Comparison of ENCODE assay signal across 9 mouse cellular contexts in genomic region chr2:93469118-93469517, GRCm38 (mm10). TPM values are rescaled to one million over a fixed set of nuclear protein-coding genes. Genes with fewer than 3 reads are reported as not detected.
DNase-seq lines count a peak whose midpoint lies in the region; ATAC-seq and TF ChIP-seq lines count a peak whose summit lies in the region.
"Had no signal": no experiment of that assay in that cellular context is flagged by ENCODE, and none has a peak within 500 bp of the region (broad histone marks: within the 10 kb centered on the region; RNA-seq: fewer than 3 reads in every experiment).

No protein-coding gene starts in this region.

- H3K36me3 ChIP-seq in liver, postnatal 0 days (replicated peaks; ENCODE audit: insufficient read depth, low read length) = no peaks in the 10 kb centered on the region
- H3K36me3 ChIP-seq: limb, embryonic 12.5 days had no signal

- no peak for TF ChIP-seq POLR2A in cerebellum, adult 2 months (IDR thresholded peaks at IDR 0.05; ENCODE audit: borderline replicate concordance, insufficient read depth, low read length)
- no peak for TF ChIP-seq POLR2A in bone marrow, adult 2 months (IDR thresholded peaks at IDR 0.05; ENCODE audit: borderline replicate concordance, control insufficient read depth, low read depth, low read length)

- TF ChIP-seq CTCF in cerebellum, adult 2 months (IDR thresholded peaks at IDR 0.05; ENCODE audit: borderline replicate concordance, insufficient read depth, low read depth, low read length) = peak; percentile 27; the same call in 1 of the 2 replicates
- TF ChIP-seq CTCF in bone marrow, adult 2 months (IDR thresholded peaks at IDR 0.05; ENCODE audit: control insufficient read depth, insufficient read depth, low read length) = peak; percentile 58; the same call in 1 of the 2 replicates
- peak; percentile 83 for TF ChIP-seq CTCF in liver, postnatal 0 days (IDR thresholded peaks at IDR 0.05; ENCODE audit: low read depth)

- no peak overlapping the region for H3K9ac ChIP-seq in liver, postnatal 0 days (replicated peaks)
- H3K9ac ChIP-seq: limb, embryonic 12.5 days had no signal

- no peak for DNase-seq in cerebellum, adult 2 months
- no peak for DNase-seq in cerebellum, adult 9-11 months
- DNase-seq in left cerebral cortex, postnatal 4 days = peak; percentile 82
- no peak for DNase-seq in left cerebral cortex, postnatal 25 days (ENCODE audit: low spot score in 2 of 2)
- peak; percentile 76 for DNase-seq in liver, postnatal 0 days
- DNase-seq in thymus, postnatal 4 days = peak; percentile 82
- no peak for DNase-seq in heart, adult 8-10 months (ENCODE audit: low spot score)

- H3K4me2 ChIP-seq in liver, postnatal 0 days (ENCODE audit: low read depth, low read length) = no peak overlapping the region

- no peaks in the 10 kb centered on the region; the same call in 1 of the 2 replicates for H3K4me1 ChIP-seq in cerebellum, adult 2 months (ENCODE audit: control insufficient read depth, insufficient read depth, low read length)
- H3K4me1 ChIP-seq in bone marrow, adult 2 months (ENCODE audit: control insufficient read depth, insufficient read depth, low read length) = peaks cover 5% of the 10 kb centered on the region; the same call in 1 of the 2 replicates
- peaks cover 29% of the 10 kb centered on the region for H3K4me1 ChIP-seq in liver, postnatal 0 days (ENCODE audit: insufficient read depth)

- no peak overlapping the region for H3K27ac ChIP-seq in cerebellum, adult 2 months (ENCODE audit: insufficient read depth, low read length)
- no peak overlapping the region for H3K27ac ChIP-seq in bone marrow, adult 2 months (ENCODE audit: control insufficient read depth, insufficient read depth, low read depth, low read length, poor library complexity)
- no peak overlapping the region for H3K27ac ChIP-seq in liver, postnatal 0 days (ENCODE audit: low read depth)

- intact Hi-C loops in left cerebral cortex, postnatal 4 days (cut with DNase I) = no loop called here
- intact Hi-C loops in left cerebral cortex, postnatal 25 days (cut with DNase I) = no loop called here

- H3K27me3 ChIP-seq in cerebellum, adult 2 months (ENCODE audit: control insufficient read depth, insufficient read depth, low read length) = no peaks in the 10 kb centered on the region
- H3K27me3 ChIP-seq in liver, postnatal 0 days (ENCODE audit: insufficient read depth, low read length) = no peaks in the 10 kb centered on the region

- no peaks in the 10 kb centered on the region for H3K9me3 ChIP-seq in liver, postnatal 0 days (ENCODE audit: low read length)
- H3K9me3 ChIP-seq: limb, embryonic 12.5 days had no signal

- no peak for TF ChIP-seq EP300 in liver, postnatal 0 days (IDR thresholded peaks at IDR 0.05; ENCODE audit: low read depth)

- ATAC-seq in liver, postnatal 0 days = 0 out of 2 replicates have a peak, but pooled peaks have one; percentile 27

- WGBS in cerebellum, adult 2 months = 16% methylated on average over 7 of the region's 7 CpGs
- 36% methylated on average over 7 of the region's 7 CpGs for WGBS in bone marrow, adult 2 months
- 21% methylated on average over 7 of the region's 7 CpGs for WGBS in liver, postnatal 0 days (ENCODE audit: insufficient replicate concordance)

- H3K4me3 ChIP-seq in cerebellum, adult 2 months (replicated peaks; ENCODE audit: insufficient read depth, low read depth, low read length) = no peak overlapping the region
- no peak overlapping the region for H3K4me3 ChIP-seq in bone marrow, adult 2 months (replicated peaks; ENCODE audit: control insufficient read depth, low read depth, low read length)
- H3K4me3 ChIP-seq in liver, postnatal 0 days (ENCODE audit: low read depth, low read length) = no peak overlapping the region
- H3K4me3 ChIP-seq: limb, embryonic 12.5 days had no signal

RNA-seq across cellular contexts. Expression of gene Cd82, which starts 6.2 kb away (rescaled TPM):
- polyA plus RNA-seq in cerebellum, adult 2 months (2012; rRNA removed) = 41.0 and 47.4 TPM in 2 replicates
- total RNA-seq in left cerebral cortex, postnatal 4 days (2021) = 10 to 100 TPM; 15.4 to 17.4 TPM
- total RNA-seq in left cerebral cortex, postnatal 25 days (2021) = 10 to 100 TPM; 15.7 to 16.3 TPM
- polyA plus RNA-seq in bone marrow, adult 2 months (2011; ENCODE audit: insufficient read depth, insufficient read length, low replicate concordance, missing spikeins) = 98.5 and 111 TPM in 2 replicates
- 81.0 and 87.7 TPM in 2 replicates for polyA plus RNA-seq in liver, postnatal 0 days (2015; fragmentation: Nextera tagmentation; extraction: Ambion mirVana)
- 10 to 100 TPM; 15.6 to 24.4 (median 17.1) TPM for total RNA-seq in heart, adult 8-10 months (2022)

Comparison
In these comparisons a context has a peak if more than half of its experiments do, and no peak if none do; other contexts are left out.
1. DNase-seq: peak in left cerebral cortex, postnatal 4 days (single experiment), liver, postnatal 0 days (single experiment) and thymus, postnatal 4 days (single experiment); none in cerebellum, adult 2 months (0 of 2), cerebellum, adult 9-11 months (single experiment), left cerebral cortex, postnatal 25 days (0 of 2) and heart, adult 8-10 months (single experiment).
2. CTCF ChIP-seq: peak in every context shown above with its lines; median percentile 83 in liver, postnatal 0 days; 58 in bone marrow, adult 2 months; 27 in cerebellum, adult 2 months.